ENCODE assay signal across 26 mouse cellular contexts in the genomic region with DNA sequence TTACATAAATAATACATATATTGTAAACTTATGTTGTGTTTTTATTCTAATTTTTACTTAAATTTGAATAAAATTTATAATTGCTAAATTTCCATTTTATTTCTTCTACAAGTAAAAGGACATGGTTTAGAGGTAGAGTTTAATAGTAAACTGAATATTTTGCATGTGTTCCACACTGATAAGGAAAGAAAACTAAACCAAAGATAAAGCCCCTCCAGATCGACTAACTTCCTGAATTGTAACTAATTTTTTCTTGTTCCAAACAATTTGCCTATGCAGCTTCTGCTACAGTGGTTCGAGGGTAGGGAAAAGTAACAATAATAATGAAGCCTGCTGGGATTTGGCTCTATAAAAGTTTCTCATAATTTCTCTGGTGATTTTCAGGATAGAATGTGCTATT.
"Had no signal": no experiment of that assay in that cellular context is flagged by ENCODE, and none has a peak within 500 bp of the region (broad histone marks: within the 10 kb centered on the region; RNA-seq: fewer than 3 reads in every experiment).

No protein-coding gene starts in this region.

- DNase-seq: cerebellum, adult 9-11 months; cerebellum, postnatal 10 days; cerebellum, postnatal 14 days; cerebellum, postnatal 25 days; cerebellum, postnatal 36 days; embryo, embryonic 11 days; forebrain, postnatal 0 days; gastrocnemius, adult 2 months; gastrocnemius, postnatal 10 days; gastrocnemius, postnatal 14 days; gastrocnemius, postnatal 25 days; gastrocnemius, postnatal 36 days; heart, adult 11 months; heart, adult 18-20 months; heart, adult 2 months had no signal

- H3K9me3 ChIP-seq: embryonic facial prominence, embryonic 10.5 days; embryonic facial prominence, embryonic 12.5 days; embryonic facial prominence, embryonic 13.5 days; embryonic facial prominence, embryonic 15.5 days; forebrain, embryonic 10.5 days; forebrain, embryonic 12.5 days; forebrain, embryonic 13.5 days; forebrain, embryonic 15.5 days had no signal

- H3K4me1 ChIP-seq: embryonic facial prominence, embryonic 10.5 days; embryonic facial prominence, embryonic 12.5 days; embryonic facial prominence, embryonic 13.5 days; embryonic facial prominence, embryonic 15.5 days; forebrain, embryonic 12.5 days; forebrain, embryonic 13.5 days had no signal

- H3K4me3 ChIP-seq: embryonic facial prominence, embryonic 10.5 days; embryonic facial prominence, embryonic 12.5 days; embryonic facial prominence, embryonic 13.5 days; embryonic facial prominence, embryonic 15.5 days; erythroblast, embryonic 14.5 days; forebrain, embryonic 10.5 days; forebrain, embryonic 12.5 days; forebrain, embryonic 13.5 days; forebrain, embryonic 15.5 days; gastrocnemius, adult 2 months; heart, adult 2 months had no signal

- ATAC-seq: forebrain, embryonic 13.5 days; forebrain, embryonic 14.5 days; forebrain, embryonic 15.5 days; forebrain, embryonic 16.5 days; forebrain, postnatal 0 days had no signal

- H3K27ac ChIP-seq: embryonic facial prominence, embryonic 10.5 days; embryonic facial prominence, embryonic 12.5 days; embryonic facial prominence, embryonic 13.5 days; embryonic facial prominence, embryonic 15.5 days; forebrain, embryonic 10.5 days; forebrain, embryonic 12.5 days; forebrain, embryonic 13.5 days; forebrain, embryonic 15.5 days; gastrocnemius, adult 2 months; heart, adult 2 months had no signal

- H3K36me3 ChIP-seq: embryonic facial prominence, embryonic 10.5 days; embryonic facial prominence, embryonic 12.5 days; embryonic facial prominence, embryonic 13.5 days; embryonic facial prominence, embryonic 15.5 days; forebrain, embryonic 10.5 days; forebrain, embryonic 12.5 days; forebrain, embryonic 15.5 days had no signal

- H3K27me3 ChIP-seq: embryonic facial prominence, embryonic 12.5 days; embryonic facial prominence, embryonic 13.5 days; embryonic facial prominence, embryonic 15.5 days; forebrain, embryonic 12.5 days; forebrain, embryonic 13.5 days; forebrain, embryonic 15.5 days had no signal

- H3K9ac ChIP-seq: embryonic facial prominence, embryonic 12.5 days; embryonic facial prominence, embryonic 13.5 days; embryonic facial prominence, embryonic 15.5 days; forebrain, embryonic 12.5 days; forebrain, embryonic 13.5 days; forebrain, embryonic 15.5 days; forebrain, postnatal 0 days had no signal
